Mouse (Mus musculus) c-Kit-positive CD71-positive TER-119-positive erythroid progenitor cells, embryonic 14.5 days (primary cell): Measurements from ENCODE around the gene Ccser1.
"Not testable (repeated sequence)": the region's sequence is repeated elsewhere in the genome, so short reads cannot be mapped to it uniquely, and the experiment has no call there.

Source experiments
- DNase-seq: peaks from one replicate; pipeline ENCODE4 v3.0.0-alpha.2; 2013; ENCODE audit warnings: low spot score

Gene Ccser1

GRCm38 (mm10) chr6:61729065-61729464, 548.9 kb downstream of the Ccser1 start:
- no peak for DNase-seq

GRCm38 (mm10) chr6:61730088-61730880, 550.2 kb downstream of the Ccser1 start:
- no peak for DNase-seq

GRCm38 (mm10) chr6:61746346-61746745, 566.2 kb downstream of the Ccser1 start:
- no peak for DNase-seq

- DNase-seq = no peak
Measured at GRCm38 (mm10) chr6:61762135-61762534, 582.0 kb downstream of the Ccser1 start.

- no peak for DNase-seq
Measured at GRCm38 (mm10) chr6:61763379-61763778, 583.3 kb downstream of the Ccser1 start.

GRCm38 (mm10) chr6:61765801-61766200, 585.7 kb downstream of the Ccser1 start:
- DNase-seq = no peak

- DNase-seq = no peak
Measured at GRCm38 (mm10) chr6:61767151-61767550, 587.0 kb downstream of the Ccser1 start.

GRCm38 (mm10) chr6:61786706-61787105, 606.6 kb downstream of the Ccser1 start:
- no peak for DNase-seq

GRCm38 (mm10) chr6:61800889-61801288, 620.8 kb downstream of the Ccser1 start:
- DNase-seq = no peak

GRCm38 (mm10) chr6:61805481-61805880, 625.4 kb downstream of the Ccser1 start:
- no peak for DNase-seq

GRCm38 (mm10) chr6:61817716-61818115, 637.6 kb downstream of the Ccser1 start:
- no peak for DNase-seq

GRCm38 (mm10) chr6:61876302-61876701, 696.2 kb downstream of the Ccser1 start:
- no peak for DNase-seq

- DNase-seq = no peak
Measured at GRCm38 (mm10) chr6:61898238-61898637, 718.1 kb downstream of the Ccser1 start.

GRCm38 (mm10) chr6:61902715-61903114, 722.6 kb downstream of the Ccser1 start:
- DNase-seq = no peak

- DNase-seq = no peak
Measured at GRCm38 (mm10) chr6:61912896-61913295, 732.8 kb downstream of the Ccser1 start.

- DNase-seq = no peak
Measured at GRCm38 (mm10) chr6:61931622-61932021, 751.5 kb downstream of the Ccser1 start.

GRCm38 (mm10) chr6:61936656-61937055, 756.5 kb downstream of the Ccser1 start:
- DNase-seq = no peak

- no peak for DNase-seq
Measured at GRCm38 (mm10) chr6:61939236-61939635, 759.1 kb downstream of the Ccser1 start.

- DNase-seq = no peak
Measured at GRCm38 (mm10) chr6:61953703-61954102, 773.6 kb downstream of the Ccser1 start.

- no peak for DNase-seq
Measured at GRCm38 (mm10) chr6:61976878-61977277, 796.8 kb downstream of the Ccser1 start.

GRCm38 (mm10) chr6:61978379-61978778, 798.3 kb downstream of the Ccser1 start:
- no peak for DNase-seq

GRCm38 (mm10) chr6:62014374-62014773, 834.2 kb downstream of the Ccser1 start:
- no peak for DNase-seq

GRCm38 (mm10) chr6:62044454-62044853, 864.3 kb downstream of the Ccser1 start:
- no peak for DNase-seq

- DNase-seq = not testable (repeated sequence)
Measured at GRCm38 (mm10) chr6:62045042-62045441, 864.9 kb downstream of the Ccser1 start.
